Mouse (Mus musculus) cerebellum, adult 8-10 months (tissue): ENCODE data around the gene Zfp612.

Source experiments
- DNase-seq: peaks from one replicate; pipeline ENCODE4 v3.0.0; 2022

Gene Zfp612

GRCm38 (mm10) chr8:110135515-110135914, 56.0 kb downstream of the Zfp612 start:
- no peak for DNase-seq

- no peak for DNase-seq
Measured at GRCm38 (mm10) chr8:110140156-110140555, 60.6 kb downstream of the Zfp612 start.

- DNase-seq = no peak
Measured at GRCm38 (mm10) chr8:110140770-110141169, 61.2 kb downstream of the Zfp612 start.
